Mouse (Mus musculus): ENCODE measurements at regions not wholly inside any gene's neighbourhood (a gene's known extent, or its start where the extent isn't known, plus 50 kb on each side); places are given as distances from the start of the nearest gene placed in this dataset.

DNA sequence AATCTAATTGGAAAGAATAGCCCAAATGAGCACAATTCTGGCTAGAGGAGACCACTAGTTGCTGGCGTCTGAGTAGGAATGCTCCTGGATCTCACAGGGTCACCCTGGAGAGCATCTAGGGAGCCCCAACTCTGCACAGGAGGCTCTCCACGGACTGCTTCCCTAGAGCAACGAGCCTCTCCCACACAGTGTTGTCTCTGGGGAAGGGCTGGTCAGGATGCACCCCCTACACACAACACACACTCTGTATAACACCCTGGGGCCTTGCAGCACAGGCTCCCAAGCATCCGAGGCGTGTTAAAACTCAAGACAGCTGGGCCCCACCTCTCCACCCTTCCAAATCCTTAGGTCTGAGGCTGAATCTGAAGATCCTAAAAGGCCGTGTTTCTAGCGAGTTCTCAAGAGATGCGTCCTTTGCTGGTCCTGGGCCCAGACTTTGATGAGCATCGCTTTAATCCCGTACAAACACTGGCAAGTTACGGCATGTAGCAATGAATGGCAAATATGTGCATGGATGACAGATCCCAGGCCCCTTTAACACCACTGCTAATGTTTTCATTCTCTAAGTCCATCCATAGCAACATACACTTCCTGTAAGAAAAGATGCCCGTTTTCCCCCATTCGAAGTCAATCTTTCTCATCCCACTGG, 56.4 kb upstream of the Ubl3 start:
- TF ChIP-seq TAL1 (IDR thresholded peaks at IDR 0.05; ENCODE audit: low read length): no peak
- TF ChIP-seq GATA1 (IDR thresholded peaks at IDR 0.05; ENCODE audit: low read length): no peak

Data from erythroblast, embryonic 14.5 days (primary cell).